Mouse (Mus musculus) thymus, adult 2 months (tissue): ENCODE results near the gene Fam131a.

Experiments
- CTCF ChIP-seq: fragments of 200-500 bp; IDR thresholded peaks from 2 replicates; pipeline ENCODE4 v1.5.1; 2012; ENCODE audit warnings: mild to moderate bottlenecking, control low read depth, low read length, moderate library complexity, borderline replicate concordance; ENCODE audit not compliant: control insufficient read depth, poor library complexity, insufficient read depth; ENCODE audit errors: extremely low read depth
- POLR2A ChIP-seq: fragments of 200-500 bp; IDR thresholded peaks from 2 replicates; pipeline ENCODE4 v1.6.1; 2012; ENCODE audit warnings: mild to moderate bottlenecking, low read length, control low read depth, moderate library complexity; ENCODE audit not compliant: control insufficient read depth, poor library complexity, insufficient read depth; ENCODE audit errors: extremely low read depth

DNA sequence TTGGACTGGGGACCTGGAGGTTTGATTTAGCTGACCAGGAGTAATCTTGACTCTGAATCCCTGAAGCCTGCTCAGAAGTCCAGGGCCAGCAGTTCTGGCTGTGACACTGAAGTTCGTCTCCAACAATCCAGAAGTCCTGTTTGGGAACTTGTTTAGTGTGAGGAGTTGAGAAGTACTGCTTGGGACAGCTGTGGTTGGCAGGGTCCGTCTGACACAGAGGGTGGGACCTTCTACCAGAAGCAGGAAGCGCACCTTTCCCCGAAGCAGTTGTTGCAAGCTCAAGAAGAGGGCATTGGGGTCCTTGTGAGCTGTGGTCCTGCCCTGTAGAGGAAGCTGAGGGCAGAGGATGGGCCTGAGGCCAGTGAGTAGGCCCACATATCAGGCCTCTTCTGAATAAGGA, 32.7 kb downstream of the Fam131a start:
- TF ChIP-seq POLR2A (no peak), CTCF (no peak)
